Mouse (Mus musculus) T-helper 2 cell (primary cell): ENCODE results near the gene Ppard.

ENCODE experiments used
- in situ Hi-C: fragments of 300-600 bp; cut with MboI, MseI; formaldehyde crosslinking; loops from one replicate; pipeline ENCODE4 v1.15.1; 2025; ENCODE audit warnings: high pct_unique_total_duplicates

Ppard gene

GRCm38 (mm10) chr17:28280831-28281377 lies 48.4 kb downstream of the Ppard start:
- in situ Hi-C loops = no loop called here

DNA sequence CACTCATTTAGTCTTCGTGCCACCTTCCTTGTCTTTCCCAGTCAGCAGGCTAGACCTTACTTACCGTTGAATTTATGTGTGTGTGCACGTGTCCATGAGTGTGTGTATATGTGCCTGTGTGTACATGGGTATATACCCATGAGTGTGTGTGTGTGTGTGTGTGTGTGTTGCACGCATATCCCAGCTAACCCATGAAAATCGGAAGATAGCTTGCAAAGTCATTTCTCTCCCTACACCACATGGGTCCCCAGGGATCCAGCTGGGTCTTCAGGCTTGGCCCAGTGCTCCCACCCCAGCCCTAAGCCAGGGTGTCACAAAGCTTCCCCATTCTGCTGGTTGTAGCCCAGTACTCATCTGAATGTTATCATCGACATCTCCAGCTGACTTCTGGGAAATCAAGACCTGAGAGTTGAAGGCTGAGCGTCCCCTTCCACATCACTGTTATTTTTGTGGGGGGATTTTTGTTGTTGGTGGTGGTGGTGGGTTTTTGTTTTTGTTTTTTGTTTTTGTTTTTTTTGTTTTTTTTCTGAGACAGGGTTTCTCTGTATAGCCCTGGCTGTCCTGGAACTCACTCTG lies 49.5 kb downstream of the Ppard start:
- in situ Hi-C loops = no loop called here

GRCm38 (mm10) chr17:28283199-28283598 lies 50.7 kb downstream of the Ppard start:
- in situ Hi-C loops = no loop called here

DNA sequence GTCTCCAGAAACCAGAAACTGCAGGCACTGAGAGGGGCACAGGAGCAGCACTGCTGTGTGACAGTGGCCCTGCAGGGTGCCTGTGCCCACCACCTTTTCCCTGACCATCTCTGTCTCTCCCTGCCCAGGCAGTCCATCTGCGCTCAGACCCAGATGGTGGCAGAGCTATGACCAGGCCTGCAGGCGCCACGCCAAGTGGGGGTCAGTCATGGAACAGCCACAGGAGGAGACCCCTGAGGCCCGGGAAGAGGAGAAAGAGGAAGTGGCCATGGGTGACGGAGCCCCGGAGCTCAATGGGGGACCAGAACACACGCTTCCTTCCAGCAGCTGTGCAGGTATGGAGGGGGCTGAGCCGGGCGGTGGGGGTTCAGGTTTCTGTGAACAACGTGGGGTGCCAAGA lies 53.6 kb downstream of the Ppard start:
- in situ Hi-C loops = no loop called here

- in situ Hi-C loops = no loop called here
These were observed 54.5 kb downstream of the Ppard start for GRCm38 (mm10) chr17:28286964-28287363.

DNA sequence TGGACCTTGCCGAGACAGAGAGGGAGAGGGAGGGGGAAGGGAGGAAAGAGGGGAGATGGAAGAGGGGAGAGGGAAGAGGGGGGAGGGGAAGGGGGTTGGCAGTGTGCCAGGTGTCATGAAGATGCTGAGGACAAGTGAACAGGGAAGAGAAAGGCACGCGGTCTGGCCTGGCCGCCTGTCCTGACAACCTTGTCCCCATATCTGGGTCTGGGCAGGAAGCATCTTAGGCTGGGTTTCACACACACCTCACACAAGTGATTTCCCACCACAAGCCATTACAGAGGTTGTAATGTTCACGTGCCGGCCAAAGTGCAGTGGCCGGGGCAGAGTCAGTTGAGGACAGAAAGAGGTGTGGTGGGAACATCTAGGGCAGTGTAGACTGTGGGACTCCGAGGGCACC lies 55.1 kb downstream of the Ppard start:
- in situ Hi-C loops = no loop called here

GRCm38 (mm10) chr17:28287980-28288379 lies 55.5 kb downstream of the Ppard start:
- in situ Hi-C loops = no loop called here

DNA sequence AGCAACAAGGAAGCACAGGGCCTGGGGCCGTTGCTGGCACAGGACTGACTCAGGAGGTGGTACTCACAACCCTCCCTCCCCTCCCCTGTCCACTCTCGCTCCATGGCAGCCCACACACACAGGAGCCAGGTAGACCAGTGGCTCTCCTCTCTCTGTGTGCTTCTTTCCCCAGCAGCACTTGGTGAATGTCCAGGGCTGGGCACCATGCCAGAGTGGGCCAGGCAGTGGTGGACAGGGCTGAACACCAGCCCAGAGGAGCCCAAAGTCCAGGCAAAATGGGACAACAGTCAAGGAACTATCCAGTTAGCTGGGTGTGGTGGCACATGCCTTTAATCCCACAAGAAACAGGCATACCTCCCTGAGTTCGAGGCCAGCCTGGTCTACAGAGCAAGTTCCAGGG lies 57.8 kb downstream of the Ppard start:
- in situ Hi-C loops = no loop called here

DNA sequence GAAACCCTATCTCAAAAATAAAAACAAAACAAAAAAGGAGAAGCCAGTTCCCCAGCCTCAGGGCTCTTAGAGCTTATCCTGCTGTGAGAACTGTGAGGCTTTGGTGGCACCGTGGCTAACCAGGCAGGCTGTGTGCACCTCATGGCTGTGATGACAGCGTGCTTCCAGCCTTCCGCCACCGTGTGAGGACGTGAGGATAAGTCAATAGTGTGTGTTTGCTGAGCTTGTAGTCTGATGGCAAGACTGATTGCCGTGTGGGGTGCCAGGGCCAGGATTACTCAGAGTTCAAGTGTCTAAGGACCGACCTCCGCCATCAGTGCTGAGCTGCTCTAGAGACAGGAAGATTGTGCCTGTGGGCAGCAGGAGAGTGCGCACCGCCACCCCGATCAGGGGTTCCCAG lies 58.2 kb downstream of the Ppard start:
- in situ Hi-C loops = no loop called here

- in situ Hi-C loops = no loop called here
These were observed 58.8 kb downstream of the Ppard start for GRCm38 (mm10) chr17:28291346-28291745.

DNA sequence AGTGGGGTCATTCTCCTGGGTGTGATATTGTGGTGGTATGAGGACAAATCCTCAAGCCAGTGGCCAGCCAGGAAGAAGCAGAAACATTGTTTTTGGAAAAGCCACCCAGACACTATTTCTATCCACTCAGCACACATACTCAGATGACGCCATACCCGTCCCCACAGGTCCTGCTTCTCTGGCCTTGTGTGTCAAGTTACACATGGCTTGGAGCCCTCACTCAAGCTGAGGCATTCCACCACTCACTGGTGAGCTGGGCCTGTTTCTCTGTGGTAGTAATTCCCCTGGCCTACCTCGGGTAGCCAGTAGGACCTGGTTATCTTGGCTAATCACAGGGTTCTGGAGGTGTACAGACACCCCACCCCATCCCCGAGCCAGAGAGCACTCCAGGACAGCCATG lies 61.2 kb downstream of the Ppard start:
- in situ Hi-C loops = no loop called here

DNA sequence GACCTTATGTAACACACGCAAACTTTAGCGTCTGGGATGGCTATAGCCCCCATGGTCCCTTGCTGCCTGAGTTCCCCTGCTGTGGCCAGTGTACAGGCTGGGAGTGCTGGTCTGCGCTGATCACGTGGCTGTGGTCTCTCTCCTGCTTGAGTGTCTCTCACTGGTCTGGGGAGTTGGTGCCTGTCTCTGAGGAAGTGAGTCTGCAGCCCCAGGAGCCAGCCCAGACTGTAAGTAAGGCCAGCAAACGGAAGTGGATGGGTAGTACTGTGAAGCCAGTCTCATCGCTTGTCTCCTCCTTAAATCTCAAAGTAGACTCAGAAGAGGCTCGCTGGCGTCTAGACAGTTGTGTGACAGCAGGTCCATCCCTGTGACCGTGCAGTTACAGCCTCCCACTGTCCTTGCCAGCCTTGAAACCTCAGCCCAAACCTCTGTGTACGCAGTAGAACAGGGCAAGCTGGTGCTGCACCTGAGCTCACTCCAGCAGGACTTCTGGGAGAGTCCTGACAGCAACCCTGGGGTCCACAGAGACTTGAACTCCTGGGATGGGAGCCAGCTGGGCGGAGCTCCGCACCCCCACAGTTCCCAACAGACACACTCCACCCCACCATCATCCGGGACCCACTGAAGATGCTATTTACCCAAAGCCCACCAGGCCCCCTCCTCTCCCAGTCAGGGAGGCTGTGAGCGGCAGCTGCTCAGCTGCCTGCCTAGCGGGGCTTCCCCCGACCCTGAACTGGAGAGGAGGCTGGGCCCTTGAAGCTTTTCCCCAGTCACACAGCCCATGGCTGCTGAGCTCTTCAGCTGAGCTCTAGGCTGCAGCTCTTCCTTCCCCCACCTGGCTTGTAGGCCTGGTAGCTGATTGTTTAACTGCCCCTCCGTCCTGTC lies 62.2 kb downstream of the Ppard start:
- in situ Hi-C loops = no loop called here

DNA sequence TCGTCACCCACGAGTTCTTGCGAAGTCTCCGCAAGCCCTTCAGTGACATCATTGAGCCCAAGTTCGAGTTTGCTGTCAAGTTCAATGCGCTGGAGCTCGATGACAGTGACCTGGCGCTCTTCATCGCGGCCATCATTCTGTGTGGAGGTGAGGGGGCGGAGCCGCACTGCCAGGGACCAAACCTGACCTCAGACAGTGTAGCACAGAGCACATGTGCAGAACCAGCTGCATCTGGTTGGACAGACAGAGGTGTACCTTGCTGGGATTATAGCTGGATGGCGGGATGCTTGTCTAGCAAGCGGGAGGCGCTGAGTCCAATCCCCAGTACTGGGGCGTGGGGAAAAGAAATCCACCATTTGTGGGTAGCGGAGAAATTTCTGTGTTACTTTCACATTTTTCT lies 66.4 kb downstream of the Ppard start:
- in situ Hi-C loops = no loop called here

DNA sequence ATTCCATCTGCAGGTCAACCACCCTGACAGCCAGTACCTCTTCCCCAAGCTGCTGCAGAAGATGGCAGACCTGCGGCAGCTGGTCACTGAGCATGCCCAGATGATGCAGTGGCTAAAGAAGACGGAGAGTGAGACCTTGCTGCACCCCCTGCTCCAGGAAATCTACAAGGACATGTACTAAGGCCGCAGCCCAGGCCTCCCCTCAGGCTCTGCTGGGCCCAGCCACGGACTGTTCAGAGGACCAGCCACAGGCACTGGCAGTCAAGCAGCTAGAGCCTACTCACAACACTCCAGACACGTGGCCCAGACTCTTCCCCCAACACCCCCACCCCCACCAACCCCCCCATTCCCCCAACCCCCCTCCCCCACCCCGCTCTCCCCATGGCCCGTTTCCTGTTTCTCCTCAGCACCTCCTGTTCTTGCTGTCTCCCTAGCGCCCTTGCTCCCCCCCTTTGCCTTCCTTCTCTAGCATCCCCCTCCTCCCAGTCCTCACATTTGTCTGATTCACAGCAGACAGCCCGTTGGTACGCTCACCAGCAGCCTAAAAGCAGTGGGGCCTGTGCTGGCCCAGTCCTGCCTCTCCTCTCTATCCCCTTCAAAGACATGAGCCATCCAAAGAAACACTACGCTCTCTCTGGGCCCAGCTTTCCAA lies 67.3 kb downstream of the Ppard start:
- in situ Hi-C loops = no loop called here

GRCm38 (mm10) chr17:28300323-28300722 lies 67.8 kb downstream of the Ppard start:
- in situ Hi-C loops = no loop called here

DNA sequence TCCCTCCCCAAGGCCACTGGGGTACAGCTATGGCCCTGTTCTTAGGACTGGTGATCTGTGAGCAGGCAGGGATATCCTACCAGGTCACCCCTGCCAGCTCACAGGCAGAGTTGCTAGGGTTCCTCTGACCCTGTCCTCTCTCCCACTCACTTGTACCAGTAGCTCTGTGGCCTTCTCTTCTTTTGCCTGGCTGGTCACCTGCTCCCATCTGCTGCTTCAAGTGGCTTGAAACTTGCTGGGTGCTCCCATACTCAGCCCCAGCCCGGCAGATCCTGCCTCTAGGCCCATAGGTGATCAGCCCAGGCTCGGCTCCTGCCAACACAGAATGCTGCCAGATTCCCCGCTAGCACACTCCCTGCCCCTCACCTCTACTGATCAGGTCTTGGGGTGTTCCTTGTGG lies 68.3 kb downstream of the Ppard start:
- in situ Hi-C loops = no loop called here

DNA sequence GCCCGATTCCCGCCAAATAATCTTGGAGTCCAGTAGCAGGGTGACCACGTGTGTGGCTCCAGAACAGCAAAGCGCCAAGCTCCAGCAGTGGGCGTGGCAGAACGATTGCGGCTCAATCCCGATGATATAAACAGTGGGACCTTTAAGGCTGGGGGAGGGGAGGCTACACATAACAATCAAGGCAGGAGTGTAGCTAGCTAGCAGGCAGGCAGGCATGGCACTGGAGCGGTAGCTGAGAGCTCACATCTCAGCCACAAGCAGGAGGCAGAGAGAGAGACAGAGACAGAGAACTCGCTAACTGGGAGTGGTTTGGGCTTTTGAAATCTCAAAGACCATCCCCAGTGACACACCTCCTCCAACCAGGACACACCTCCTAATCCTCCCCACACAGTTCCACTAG lies 72.7 kb downstream of the Ppard start:
- in situ Hi-C loops = no loop called here

DNA sequence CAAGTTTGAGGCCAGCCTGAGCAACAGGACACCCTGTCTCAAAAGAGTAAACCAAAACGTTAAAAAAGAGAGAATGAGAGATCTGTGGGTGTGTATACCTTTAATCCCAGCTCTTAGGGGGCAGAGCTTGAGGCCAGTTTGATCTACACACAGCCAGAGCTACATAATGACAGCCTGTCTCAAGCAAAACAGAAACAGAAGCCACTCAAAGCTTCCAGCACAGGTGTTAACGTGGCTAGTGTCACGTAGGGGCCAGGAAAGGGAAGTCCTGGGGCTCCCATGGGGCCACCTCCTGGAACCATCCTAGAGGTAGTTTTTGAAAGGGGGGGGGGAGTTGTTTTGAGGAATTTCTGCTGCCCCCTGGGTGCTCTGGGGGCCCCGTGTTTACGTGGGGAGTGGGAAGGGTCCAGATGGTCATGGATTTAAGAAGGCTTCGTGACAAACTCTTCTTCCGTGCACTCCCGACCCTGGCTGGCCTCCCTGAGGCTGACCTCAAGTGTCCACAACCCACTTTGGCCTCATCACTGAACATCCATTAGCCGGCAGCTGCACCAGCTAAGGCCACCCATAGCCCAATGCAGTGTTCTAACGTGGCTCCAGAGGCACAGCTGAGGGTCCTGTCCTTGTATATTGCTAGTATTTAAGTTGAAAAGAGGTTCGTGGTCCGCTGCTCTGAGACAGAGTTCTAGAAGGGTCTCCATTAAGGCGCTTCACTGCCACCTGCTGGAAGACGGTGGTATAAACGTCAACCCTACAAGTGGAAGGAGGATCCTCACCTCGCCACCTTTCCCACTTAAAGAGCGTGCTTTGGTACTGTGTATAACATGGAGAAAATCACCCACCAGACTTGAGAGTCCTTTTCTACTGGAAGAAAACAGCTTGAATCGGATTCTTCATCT lies 76.0 kb downstream of the Ppard start:
- in situ Hi-C loops = no loop called here

DNA sequence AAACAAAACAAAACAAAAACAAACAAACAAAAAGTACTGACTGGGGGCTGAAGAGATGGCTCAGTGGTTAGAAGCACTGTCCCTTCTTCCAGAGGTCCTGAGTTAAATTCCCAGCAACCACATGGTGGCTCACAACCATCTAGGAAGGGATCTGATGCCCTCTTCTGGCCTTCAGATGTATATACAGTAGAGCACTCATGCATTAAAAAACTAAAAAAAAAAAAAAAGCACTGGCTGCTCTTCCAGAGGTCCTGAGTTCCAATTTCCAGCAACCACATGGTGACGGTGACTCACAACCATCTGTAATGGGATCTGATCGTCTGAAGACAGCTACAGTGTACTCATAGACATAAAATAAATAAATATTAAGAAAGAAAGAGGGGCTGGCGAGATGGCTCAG lies 78.3 kb downstream of the Ppard start:
- in situ Hi-C loops = no loop called here

- in situ Hi-C loops = no loop called here
These were observed 79.0 kb downstream of the Ppard start for GRCm38 (mm10) chr17:28311366-28312132.
